Mouse (Mus musculus): ENCODE results near the gene AC140267.1. TPM values are rescaled to one million over a fixed set of nuclear protein-coding genes. Genes with fewer than 3 reads are reported as not detected.

Gene AC140267.1
- total RNA-seq, 1 experiment from 2014 or later, result 15.4 TPM

- DNase-seq, result peak; percentile 93
These were observed 28.3 kb downstream of the AC140267.1 start, which contains the start of gene Rps19bp1 for GRCm38 (mm10) chr15:80263610-80264575. Gene Rps19bp1 (minus strand): TSS chr15:80264315.

- DNase-seq, result peak; percentile 85
These were observed 30.6 kb downstream of the AC140267.1 start for GRCm38 (mm10) chr15:80266281-80266680.

GRCm38 (mm10) chr15:80271858-80272396 lies 36.3 kb downstream of the AC140267.1 start:
- DNase-seq, result no peak

GRCm38 (mm10) chr15:80277107-80277506 lies 41.5 kb downstream of the AC140267.1 start:
- no peak for DNase-seq

- DNase-seq, result peak; percentile 86
These were observed 42.0 kb downstream of the AC140267.1 start for GRCm38 (mm10) chr15:80277625-80278024.

GRCm38 (mm10) chr15:80278121-80278759 lies 42.6 kb downstream of the AC140267.1 start:
- no peak for DNase-seq

GRCm38 (mm10) chr15:80279053-80279452 lies 43.4 kb downstream of the AC140267.1 start:
- DNase-seq, result no peak

GRCm38 (mm10) chr15:80280646-80281045 lies 45.0 kb downstream of the AC140267.1 start:
- peak; percentile 53 for DNase-seq

Other genes with a start within 250 kb of the AC140267.1 start
- 43.0 and 49.3 TPM in 2 replicates for gene Pdgfb, start 220.9 kb upstream of the AC140267.1 start, total RNA-seq (2021)
- gene Syngr1, start 144.5 kb upstream of the AC140267.1 start, total RNA-seq (2021), result 28.5 and 29.8 TPM in 2 replicates
- gene Rpl3, start 144.0 kb upstream of the AC140267.1 start, total RNA-seq (2021), result 594 and 691 TPM in 2 replicates
- gene Tab1, start 102.7 kb upstream of the AC140267.1 start, total RNA-seq (2021), result 14.6 and 23.0 TPM in 2 replicates
- gene Mgat3, start 62.1 kb upstream of the AC140267.1 start, total RNA-seq (2021), result 6.6 and 7.6 TPM in 2 replicates
- 42.3 and 48.6 TPM in 2 replicates for gene Mief1, start 1.8 kb upstream of the AC140267.1 start, total RNA-seq (2021)
- 195 TPM in 2 replicates for gene Atf4, start 19.3 kb downstream of the AC140267.1 start, total RNA-seq (2021)
- 34.7 and 35.1 TPM in 2 replicates for gene Rps19bp1, start 28.5 kb downstream of the AC140267.1 start, total RNA-seq (2021)
- gene Cacna1i, start 51.4 kb downstream of the AC140267.1 start, total RNA-seq (2021), result 0.63 and 0.83 TPM in 2 replicates